Mouse (Mus musculus) forebrain, embryonic 16.5 days (tissue): ENCODE results near the gene Cpsf4l. TPM values are rescaled to one million over a fixed set of nuclear protein-coding genes. Genes with fewer than 3 reads are reported as not detected.

Experiments used
- ATAC-seq: fragments of 200-750 bp; cut with Nextera tagmentation; 2 replicates; pipeline ENCODE4 v1.8.0; 2017; ENCODE audit warnings: mild to moderate bottlenecking, moderate library complexity
- H3K27ac ChIP-seq: fragments of 300-500 bp; sonication (generic); 2 replicates; pipeline ENCODE4 v1.5.1; 2014; ENCODE audit warnings: low read length, control low read depth
- H3K27me3 ChIP-seq: fragments of 300-500 bp; sonication (generic); replicated peaks from 2 replicates; pipeline ENCODE4 v1.6.1; 2014; ENCODE audit warnings: low read length; ENCODE audit not compliant: control insufficient read depth, insufficient read depth
- H3K36me3 ChIP-seq: fragments of 300-500 bp; sonication (generic); 2 replicates; pipeline ENCODE4 v1.6.1; 2014; ENCODE audit not compliant: control insufficient read depth, insufficient read depth
- H3K4me1 ChIP-seq: fragments of 300-500 bp; sonication (generic); replicated peaks from 2 replicates; pipeline ENCODE4 v1.6.1; 2014; ENCODE audit warnings: low read length; ENCODE audit not compliant: control insufficient read depth, insufficient read depth
- H3K4me2 ChIP-seq: fragments of 300-500 bp; sonication (generic); 2 replicates; pipeline ENCODE4 v1.6.1; 2014; ENCODE audit warnings: mild to moderate bottlenecking, low read length, control low read depth
- H3K4me3 ChIP-seq: fragments of 300-500 bp; sonication (generic); replicated peaks from 2 replicates; pipeline ENCODE4 v1.5.1; 2014; ENCODE audit warnings: mild to moderate bottlenecking, low read length, control low read depth
- H3K9ac ChIP-seq: fragments of 300-500 bp; sonication (generic); replicated peaks from 2 replicates; pipeline ENCODE4 v1.6.1; 2014; ENCODE audit warnings: low read depth, low read length, control low read depth
- H3K9me3 ChIP-seq: fragments of 300-500 bp; sonication (generic); 2 replicates; pipeline ENCODE4 v1.6.1; 2016; ENCODE audit warnings: low read length; ENCODE audit not compliant: control insufficient read depth
- WGBS: fragments of 180-500 bp; shearing (Covaris S2); extraction: QIAGEN DNeasy Blood & Tissue Kit; methylation state at CpG from one replicate; pipeline ENCODE4 v1.1.7; 2014; 5-methylcytosine and 5-hydroxymethylcytosine counted together
- polyA plus RNA-seq: library from polyadenylated mRNA; unstranded; fragments of >200 nt; fragmentation: Nextera tagmentation; extraction: Ambion mirVana; gene quantifications from 2 replicates; pipeline ENCODE4 v1.2.1, GENCODE M21; 2015

Gene Cpsf4l
- polyA plus RNA-seq, 1 experiment from 2014 or later: 0.32 TPM

GRCm38 (mm10) chr11:113739213-113739612, 29.4 kb upstream of the Cpsf4l start:
- Histone ChIP-seq H3K9me3 (no peaks in the 10 kb centered on the region; the same call in 1 of the 2 replicates), H3K27ac (no peak overlapping the region), H3K4me3 (no peak overlapping the region), H3K4me1 (peaks cover 4% of the 10 kb centered on the region; the same call in 1 of the 2 replicates), H3K9ac (no peak overlapping the region), H3K27me3 (no peaks in the 10 kb centered on the region), H3K4me2 (no peak overlapping the region), H3K36me3 (0 out of 2 replicates have a peak, but pooled peaks cover 4% of the 10 kb centered on the region)
- no peak for ATAC-seq
- WGBS: 77% methylated on average over 8 of the region's 8 CpGs

GRCm38 (mm10) chr11:113737912-113738311, 28.1 kb upstream of the Cpsf4l start:
- WGBS: 83% methylated on average over 8 of the region's 8 CpGs

DNA sequence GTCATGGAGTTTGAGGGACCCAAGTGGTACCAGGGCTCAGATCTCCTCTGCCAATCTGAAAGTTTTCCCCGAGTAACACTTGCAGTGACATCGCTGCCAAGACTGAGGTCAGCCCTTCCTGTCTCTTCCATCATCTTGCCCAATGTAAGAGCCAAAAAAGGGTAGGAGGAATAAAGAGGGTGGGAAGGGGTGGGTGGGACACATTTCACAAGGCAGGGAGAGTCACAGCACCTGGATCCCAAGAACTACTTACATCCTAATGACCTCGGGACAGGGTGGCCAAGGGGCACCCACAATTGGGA, 27.7 kb upstream of the Cpsf4l start:
- Histone ChIP-seq H3K9ac (no peak overlapping the region), H3K27ac (no peak overlapping the region), H3K4me1 (peaks cover 9% of the 10 kb centered on the region; the same call in 1 of the 2 replicates)

More at GRCm38 (mm10) chr11:113737912-113738311, 28.1 kb upstream of the Cpsf4l start:
- H3K4me1 ChIP-seq: peaks cover 9% of the 10 kb centered on the region; the same call in 1 of the 2 replicates
- 0 out of 2 replicates have a peak, but pooled peaks cover under 1% of the 10 kb centered on the region for H3K36me3 ChIP-seq
- H3K27ac ChIP-seq: no peak overlapping the region
- no peak overlapping the region for H3K9ac ChIP-seq
- ATAC-seq: no peak
- no peak overlapping the region for H3K4me2 ChIP-seq
- H3K4me3 ChIP-seq: no peak overlapping the region
- no peaks in the 10 kb centered on the region for H3K27me3 ChIP-seq
- no peaks in the 10 kb centered on the region; the same call in 1 of the 2 replicates for H3K9me3 ChIP-seq

DNA sequence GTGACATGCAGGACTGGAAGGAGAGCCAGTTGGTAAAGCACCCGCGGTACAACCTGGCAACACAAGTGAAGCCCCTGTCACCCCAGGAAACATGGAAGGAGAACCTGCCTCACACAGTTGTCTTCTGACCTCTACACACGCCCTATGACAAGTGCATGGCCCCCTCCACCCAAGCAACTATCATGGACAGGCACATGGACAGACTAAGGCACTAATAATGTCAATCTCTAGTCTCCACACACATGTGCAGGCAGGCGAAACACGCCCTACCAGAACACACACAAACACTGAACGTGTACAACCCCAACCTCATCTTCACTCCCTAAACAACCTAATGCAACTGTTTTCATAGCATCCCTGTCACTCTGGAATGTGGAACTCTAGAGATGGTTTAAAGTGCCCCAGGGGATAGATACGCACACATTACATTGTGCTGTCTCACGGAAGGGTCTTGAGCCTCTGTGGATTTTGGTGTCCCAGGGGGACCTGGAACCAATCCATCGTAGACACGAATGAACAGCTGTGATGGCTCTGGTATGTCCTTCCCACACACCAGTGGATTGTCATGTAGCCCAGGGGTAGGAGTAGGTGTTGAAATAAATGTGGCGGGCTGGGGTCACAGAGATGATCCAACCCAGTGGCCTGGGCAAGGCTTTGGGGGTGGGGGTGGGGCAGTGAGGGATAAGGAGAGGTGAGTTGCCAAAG, 27.2 kb upstream of the Cpsf4l start:
- no peak overlapping the region for H3K27ac ChIP-seq
- no peak overlapping the region for H3K4me3 ChIP-seq
- 88% methylated on average over 11 of the region's 11 CpGs for WGBS
- H3K4me2 ChIP-seq: no peak overlapping the region
- H3K9ac ChIP-seq: no peak overlapping the region
- H3K4me1 ChIP-seq: peaks cover 9% of the 10 kb centered on the region; the same call in 1 of the 2 replicates
- no peaks in the 10 kb centered on the region for H3K9me3 ChIP-seq
- no peaks in the 10 kb centered on the region for H3K36me3 ChIP-seq
- ATAC-seq: no peak
- no peaks in the 10 kb centered on the region for H3K27me3 ChIP-seq

More for the DNA sequence above, 27.7 kb upstream of the Cpsf4l start:
- Histone ChIP-seq H3K4me3 (no peak overlapping the region), H3K9me3 (no peaks in the 10 kb centered on the region), H3K36me3 (no peaks in the 10 kb centered on the region), H3K4me2 (no peak overlapping the region), H3K27me3 (no peaks in the 10 kb centered on the region)
- 83% methylated on average over 3 of the region's 3 CpGs for WGBS
- no peak for ATAC-seq

DNA sequence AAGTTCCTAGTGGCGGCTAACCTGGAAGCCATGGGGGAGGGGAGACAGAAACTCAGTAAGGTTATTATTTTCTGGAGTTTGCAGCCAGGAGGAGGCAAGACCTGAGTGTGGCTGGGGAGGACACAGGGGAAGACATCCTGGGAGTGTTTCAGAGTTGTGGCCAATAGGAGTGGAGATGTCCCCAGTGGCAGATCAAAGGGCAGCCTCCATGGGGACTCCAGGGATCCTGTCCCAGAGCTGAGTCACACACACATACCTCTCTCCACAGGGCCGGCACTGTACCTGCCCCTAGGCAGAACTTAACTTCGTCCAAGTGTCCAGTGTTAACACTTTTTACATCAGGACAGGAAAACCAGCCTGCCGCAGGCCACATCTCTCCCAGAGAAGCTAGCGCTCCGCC, 25.3 kb upstream of the Cpsf4l start:
- WGBS: 71% methylated on average over 6 of the region's 6 CpGs
- no peak for ATAC-seq
- H3K4me1 ChIP-seq: peaks cover 6% of the 10 kb centered on the region; the same call in 1 of the 2 replicates
- no peak overlapping the region for H3K9ac ChIP-seq
- H3K4me2 ChIP-seq: no peak overlapping the region
- no peaks in the 10 kb centered on the region for H3K27me3 ChIP-seq
- no peaks in the 10 kb centered on the region for H3K9me3 ChIP-seq
- no peaks in the 10 kb centered on the region for H3K36me3 ChIP-seq
- no peak overlapping the region for H3K27ac ChIP-seq
- H3K4me3 ChIP-seq: no peak overlapping the region

GRCm38 (mm10) chr11:113733631-113734364, 24.0 kb upstream of the Cpsf4l start:
- Histone ChIP-seq H3K36me3 (peaks cover 2% of the 10 kb centered on the region; the same call in 1 of the 2 replicates), H3K9ac (no peak overlapping the region), H3K27ac (no peak overlapping the region), H3K4me3 (no peak overlapping the region), H3K27me3 (no peaks in the 10 kb centered on the region), H3K9me3 (no peaks in the 10 kb centered on the region), H3K4me1 (peaks cover 6% of the 10 kb centered on the region; the same call in 1 of the 2 replicates), H3K4me2 (no peak overlapping the region)
- 46% methylated on average over 6 of the region's 6 CpGs for WGBS
- ATAC-seq: no peak

GRCm38 (mm10) chr11:113731945-113732612, 22.3 kb upstream of the Cpsf4l start:
- 95% methylated on average over 10 of the region's 10 CpGs for WGBS
- H3K4me3 ChIP-seq: no peak overlapping the region

GRCm38 (mm10) chr11:113730879-113731278, 21.1 kb upstream of the Cpsf4l start:
- H3K4me1 ChIP-seq: peaks cover 19% of the 10 kb centered on the region
- 84% methylated on average over 3 of the region's 3 CpGs for whole genome bisulfite sequencing
- no peak for ATAC-seq
- H3K27me3 ChIP-seq: no peaks in the 10 kb centered on the region
- H3K4me3 ChIP-seq: no peak overlapping the region
- H3K27ac ChIP-seq: no peak overlapping the region
- H3K9ac ChIP-seq: no peak overlapping the region
- H3K4me2 ChIP-seq: no peak overlapping the region
- peaks cover 18% of the 10 kb centered on the region for H3K36me3 ChIP-seq
- no peaks in the 10 kb centered on the region for H3K9me3 ChIP-seq

More at GRCm38 (mm10) chr11:113731945-113732612, 22.3 kb upstream of the Cpsf4l start:
- Histone ChIP-seq H3K9ac (no peak overlapping the region), H3K27ac (no peak overlapping the region), H3K9me3 (no peaks in the 10 kb centered on the region), H3K4me2 (no peak overlapping the region), H3K27me3 (no peaks in the 10 kb centered on the region), H3K36me3 (peaks cover 14% of the 10 kb centered on the region), H3K4me1 (peaks cover 16% of the 10 kb centered on the region)
- no peak for ATAC-seq

DNA sequence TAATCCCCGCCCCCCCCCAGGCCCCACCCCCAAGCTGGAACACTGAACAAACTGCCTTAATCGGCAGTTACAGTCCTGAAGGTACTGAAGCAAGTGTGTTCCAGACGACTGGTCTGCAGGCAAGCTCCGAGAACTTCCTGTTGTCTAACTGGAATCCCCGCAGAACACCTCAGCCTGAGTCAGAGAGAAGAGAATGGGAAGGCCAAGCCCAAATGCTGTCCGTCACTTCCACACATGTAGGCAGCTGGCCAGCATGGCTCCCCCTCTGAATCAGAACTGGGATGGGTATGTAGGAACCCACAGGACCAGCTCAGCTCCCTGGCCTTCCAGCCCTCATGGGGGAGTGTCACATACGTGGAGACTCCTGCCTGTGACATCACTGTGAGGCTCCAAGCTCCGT, 20.1 kb upstream of the Cpsf4l start:
- Histone ChIP-seq H3K9me3 (no peaks in the 10 kb centered on the region), H3K4me3 (no peak overlapping the region), H3K4me1 (peaks cover 29% of the 10 kb centered on the region), H3K27ac (no peak overlapping the region), H3K9ac (no peak overlapping the region), H3K27me3 (no peaks in the 10 kb centered on the region), H3K36me3 (peaks cover 19% of the 10 kb centered on the region), H3K4me2 (no peak overlapping the region)
- ATAC-seq: no peak
- 69% methylated on average over 8 of the region's 8 CpGs for WGBS
